Mouse (Mus musculus): ENCODE results near the gene Prkn. TPM values are rescaled to one million over a fixed set of nuclear protein-coding genes. Genes with fewer than 3 reads are reported as not detected.

Gene Prkn
- polyA plus RNA-seq, 2 experiments from 2014 or later: 0.32 TPM; not detected in 1

DNA sequence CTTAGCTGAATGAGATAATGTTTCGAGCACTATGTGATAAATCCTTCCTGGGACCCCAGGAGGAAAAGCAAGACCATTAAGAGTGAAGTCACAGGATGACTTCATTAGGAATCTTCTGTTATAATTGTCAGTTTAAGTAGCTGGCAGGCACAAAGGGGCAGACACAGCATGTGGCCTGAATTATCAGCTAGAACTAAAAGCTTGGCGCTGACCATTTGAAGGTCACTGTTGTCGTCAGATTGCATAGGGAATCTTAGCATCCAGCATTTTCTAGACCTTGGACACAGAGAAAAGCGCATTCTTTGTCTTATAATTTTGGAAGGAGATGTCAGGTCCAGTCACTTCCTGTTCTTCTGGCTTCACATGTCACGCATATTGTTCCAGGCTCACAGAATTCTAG lies 573.5 kb downstream of the Prkn start:
- no peak for ATAC-seq

DNA sequence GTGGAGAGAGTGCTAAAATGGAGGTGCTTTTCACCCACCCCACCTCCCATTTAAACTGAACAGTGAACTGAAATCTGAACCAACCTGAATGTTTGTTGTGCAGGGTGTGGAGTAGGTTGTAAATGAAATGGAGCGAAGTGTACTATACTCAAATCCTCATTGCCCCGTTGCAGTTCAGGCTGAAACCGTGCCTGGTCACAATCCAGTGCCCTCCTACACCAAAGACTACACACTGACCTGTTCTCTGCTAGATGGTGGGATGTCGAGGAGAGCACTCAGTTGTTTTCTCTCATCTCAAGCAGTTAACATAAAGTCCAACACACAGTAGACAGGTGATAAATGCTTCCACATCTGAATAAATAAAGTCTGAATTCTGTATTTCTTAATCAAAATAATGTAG lies 574.1 kb downstream of the Prkn start:
- ATAC-seq: no peak

DNA sequence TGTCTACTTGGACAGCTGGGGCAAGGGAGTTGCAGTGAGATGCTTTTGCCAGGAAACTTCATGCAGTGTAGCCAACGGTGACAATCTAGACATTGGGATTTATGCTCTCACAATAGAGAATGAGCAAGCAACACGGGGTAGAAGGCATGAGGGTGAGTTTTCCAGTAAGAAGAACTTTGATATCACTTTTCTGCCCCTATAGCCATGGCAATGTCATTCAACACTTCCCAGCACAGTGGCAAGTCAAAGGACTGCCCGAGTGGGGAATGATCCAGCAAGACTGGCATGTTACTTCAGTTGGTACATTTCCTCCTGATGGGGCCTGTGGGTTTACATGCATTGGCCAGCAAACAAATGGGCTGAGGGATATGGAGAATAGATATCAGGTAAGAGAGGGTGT lies 577.0 kb downstream of the Prkn start:
- no peak for ATAC-seq

DNA sequence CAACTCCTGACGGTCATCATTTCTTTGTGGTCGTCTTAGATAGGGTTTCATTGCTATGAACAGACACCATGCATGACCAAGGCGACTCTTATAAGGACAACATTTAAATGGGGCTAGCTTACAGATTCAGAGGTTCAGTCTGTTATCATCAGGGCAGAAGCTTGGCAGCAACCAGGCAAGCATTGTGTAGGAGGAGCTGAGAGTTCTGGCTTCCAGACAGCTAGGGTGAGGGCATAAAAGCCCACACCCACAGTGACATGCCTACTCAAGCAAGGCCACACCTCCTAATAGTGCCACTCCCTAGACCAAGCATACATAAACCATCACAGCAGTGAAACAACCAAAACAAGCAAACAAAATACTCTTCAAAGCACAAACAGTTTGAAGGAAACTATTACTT lies 579.3 kb downstream of the Prkn start:
- ATAC-seq: no peak

DNA sequence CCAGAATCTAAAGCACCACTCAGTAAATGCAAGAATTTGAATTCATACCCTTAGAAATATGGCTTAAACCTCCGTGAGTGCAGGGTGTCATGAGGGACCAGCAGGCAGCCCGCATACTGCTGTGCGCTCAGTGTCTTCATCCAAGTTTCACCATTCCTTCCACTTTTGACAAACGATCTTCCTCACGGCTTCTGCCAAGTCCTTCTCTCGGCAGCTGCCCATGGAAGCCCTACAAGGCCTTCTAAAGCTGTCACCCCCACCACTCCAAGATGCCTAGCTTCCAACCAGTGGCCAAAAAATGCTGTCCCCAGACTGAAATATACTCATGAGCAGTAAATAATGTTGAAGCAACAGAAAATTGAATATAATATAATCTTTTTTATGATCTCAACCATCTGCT lies 580.7 kb downstream of the Prkn start:
- no peak for ATAC-seq

DNA sequence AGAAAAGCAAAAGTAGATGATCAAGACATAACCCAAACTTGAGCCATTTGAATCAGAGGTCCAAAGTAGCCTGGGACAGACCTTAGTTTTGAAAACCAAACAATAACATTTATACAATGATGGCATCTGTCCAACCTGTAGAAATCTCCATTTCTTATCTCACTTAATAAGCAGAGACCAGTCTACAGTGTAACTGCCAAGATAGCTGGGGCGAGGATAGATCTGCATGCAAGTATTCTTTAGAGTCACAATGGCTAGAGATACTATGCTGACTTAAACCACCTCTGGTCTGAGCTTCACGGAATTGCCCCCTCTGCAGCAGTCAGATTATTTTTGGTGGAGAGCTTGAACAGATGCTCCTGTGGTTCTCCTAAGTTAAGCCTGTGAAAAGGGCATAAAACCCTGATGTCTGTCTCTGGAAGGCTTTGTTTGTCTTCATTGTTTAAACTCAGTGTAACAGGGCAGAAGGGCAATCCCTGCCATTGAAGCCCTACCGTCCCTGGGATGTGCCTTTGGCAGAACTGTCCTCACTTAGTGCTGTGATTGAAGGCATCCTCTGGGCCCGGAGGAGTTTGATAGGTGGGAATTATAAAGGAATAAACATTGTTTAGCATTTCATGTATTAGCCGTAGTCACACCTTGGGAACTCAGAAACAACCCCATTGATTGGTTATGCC lies 581.2 kb downstream of the Prkn start:
- ATAC-seq: no peak

DNA sequence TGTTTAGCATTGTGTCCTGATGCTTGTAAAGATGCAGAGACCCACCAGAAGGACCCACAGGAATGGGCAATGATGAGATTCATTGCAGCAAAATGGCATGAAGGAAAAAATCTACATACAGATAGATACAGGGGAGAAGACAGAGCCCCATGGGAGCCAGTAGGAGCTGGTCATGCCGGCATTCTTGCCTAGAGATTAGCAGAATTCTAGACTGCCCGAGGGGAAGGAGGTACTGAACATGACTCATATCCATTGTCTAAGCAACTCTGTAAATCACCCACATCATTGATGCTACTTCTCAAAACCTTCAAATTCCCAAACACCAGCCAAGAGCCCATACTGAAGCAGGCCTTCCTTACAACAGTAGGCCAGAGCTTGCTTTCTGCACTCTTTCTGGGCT lies 591.1 kb downstream of the Prkn start:
- no peak for ATAC-seq

DNA sequence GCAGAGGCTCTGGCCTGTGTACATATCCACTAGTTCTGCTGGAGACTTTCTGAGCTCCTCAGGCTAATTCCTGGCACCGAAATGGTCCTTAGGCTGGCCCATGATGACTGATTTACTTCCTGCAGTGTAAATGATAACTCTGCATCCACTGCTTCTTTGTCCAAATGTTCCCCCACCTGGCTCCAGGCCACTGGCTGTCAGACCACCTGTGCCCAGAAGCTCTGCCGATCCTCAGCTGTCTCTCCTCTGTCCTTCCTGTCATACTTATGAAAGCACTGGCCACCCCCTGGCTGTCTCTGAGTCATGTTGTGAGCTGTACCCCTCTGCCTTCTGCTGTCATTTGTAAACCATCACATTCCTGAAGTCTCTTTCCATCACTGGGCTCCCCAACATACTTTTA lies 592.4 kb downstream of the Prkn start:
- ATAC-seq: no peak

DNA sequence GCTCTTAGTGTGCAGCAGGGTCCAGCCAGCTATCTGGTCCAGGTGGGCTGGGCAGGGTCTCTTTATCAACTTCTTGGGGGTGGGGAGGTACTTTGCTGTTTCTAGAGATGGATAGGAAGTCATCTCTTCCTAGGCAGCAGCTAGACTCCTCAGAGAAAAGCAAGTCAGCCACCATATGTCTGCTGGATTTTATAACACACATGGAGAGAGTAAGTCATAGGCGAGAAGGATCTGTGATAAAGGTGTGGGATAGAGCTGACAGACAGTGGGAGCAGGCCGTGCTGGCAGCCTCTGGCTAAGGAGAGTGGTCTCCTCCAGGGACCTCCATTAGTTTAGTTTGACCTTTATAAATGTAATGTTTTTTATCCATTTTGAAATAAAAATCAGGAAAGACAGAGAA lies 622.5 kb downstream of the Prkn start:
- ATAC-seq: no peak

DNA sequence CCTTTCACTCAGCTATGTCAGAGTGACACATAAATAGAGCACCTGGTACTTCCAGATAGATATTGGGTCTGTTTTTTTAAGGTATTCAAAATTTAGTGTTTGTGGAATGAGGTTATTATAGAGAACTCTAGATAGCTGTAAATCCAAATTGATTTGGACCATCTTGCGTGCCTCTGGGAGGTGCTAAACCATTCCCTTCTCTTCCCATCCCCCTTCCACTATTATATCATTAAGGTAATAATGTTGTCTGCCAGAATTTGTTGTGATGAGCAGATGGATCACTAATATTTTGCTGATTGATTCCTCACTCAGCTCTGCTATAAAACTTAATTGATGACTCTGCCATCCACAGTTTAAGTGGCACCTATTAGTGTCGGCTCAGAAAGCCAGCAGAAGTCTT lies 625.9 kb downstream of the Prkn start:
- no peak for ATAC-seq

DNA sequence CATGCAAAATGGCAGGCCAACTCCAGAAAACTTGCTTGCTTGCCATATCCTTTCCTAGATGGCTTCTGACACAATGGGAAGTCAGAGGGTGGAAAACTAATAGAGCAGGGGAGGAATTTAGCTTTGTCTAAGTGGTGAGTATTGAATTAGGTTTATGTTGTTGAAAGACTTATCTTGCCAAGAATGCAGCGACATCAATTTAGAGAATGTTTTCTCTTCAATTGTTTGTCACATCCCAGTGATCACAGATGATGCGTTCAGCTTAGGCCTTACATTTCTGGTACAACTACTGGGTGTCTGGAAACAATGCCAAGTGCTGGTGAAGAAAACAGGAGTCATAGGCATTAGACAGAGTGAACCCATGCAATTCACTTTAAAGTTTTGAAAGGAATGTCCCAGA lies 628.4 kb downstream of the Prkn start:
- ATAC-seq: no peak

DNA sequence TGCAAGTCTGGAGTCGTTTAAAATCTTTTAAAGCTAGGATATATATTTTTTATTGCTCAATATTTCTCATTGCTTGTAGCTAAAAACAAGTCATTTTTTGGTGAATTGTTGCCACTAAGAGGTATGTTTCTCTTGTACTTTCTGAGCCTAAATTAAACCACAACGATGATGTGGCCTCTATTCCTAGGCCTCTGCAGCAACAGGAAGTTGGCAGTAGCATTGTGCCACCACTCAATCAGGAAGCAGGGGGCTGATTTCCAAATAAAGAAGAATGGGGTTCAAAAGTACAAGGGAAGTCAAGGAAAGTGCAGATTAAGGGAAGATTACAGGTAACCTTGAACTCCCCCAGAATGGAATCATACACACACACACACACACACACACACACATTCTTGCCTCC lies 642.8 kb downstream of the Prkn start:
- no peak for ATAC-seq

DNA sequence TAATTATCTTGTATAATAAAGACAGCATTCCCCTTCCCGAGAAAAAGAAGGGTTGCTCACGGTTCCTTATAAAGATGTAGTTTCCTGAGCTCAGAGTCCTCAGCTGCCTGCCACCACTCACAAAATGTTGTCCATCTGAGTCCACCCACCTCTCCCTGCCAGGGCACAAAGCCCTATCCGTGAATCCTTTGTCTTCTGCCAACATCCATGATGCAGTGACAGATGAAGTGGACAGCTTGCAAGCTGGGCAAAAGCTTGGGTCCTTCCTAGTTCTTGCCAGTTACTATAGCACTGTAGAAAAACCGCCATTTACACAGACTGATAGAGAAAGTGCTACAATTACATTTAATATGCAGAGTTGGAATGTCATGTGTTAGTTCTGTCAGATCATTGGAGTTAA lies 649.9 kb downstream of the Prkn start:
- no peak for ATAC-seq

DNA sequence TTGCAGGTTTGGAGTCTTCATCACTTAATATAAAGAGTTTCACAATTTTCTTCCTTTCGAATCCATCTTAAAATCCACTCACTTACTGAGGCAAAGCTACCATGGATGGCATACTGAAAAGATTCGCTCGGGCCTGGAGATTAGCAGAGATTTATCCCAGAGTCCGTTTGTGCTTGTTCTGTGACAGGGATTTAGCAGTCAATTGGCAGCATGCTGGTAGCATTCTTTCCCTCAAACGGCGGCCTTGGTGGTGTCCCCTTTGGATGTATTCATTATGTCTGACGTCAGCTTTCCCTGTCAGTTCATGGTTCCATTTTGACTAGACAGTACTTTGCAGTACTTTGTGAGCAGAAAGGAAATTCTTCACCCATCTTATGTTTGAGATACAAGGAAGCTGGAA lies 662.4 kb downstream of the Prkn start:
- no peak for ATAC-seq

DNA sequence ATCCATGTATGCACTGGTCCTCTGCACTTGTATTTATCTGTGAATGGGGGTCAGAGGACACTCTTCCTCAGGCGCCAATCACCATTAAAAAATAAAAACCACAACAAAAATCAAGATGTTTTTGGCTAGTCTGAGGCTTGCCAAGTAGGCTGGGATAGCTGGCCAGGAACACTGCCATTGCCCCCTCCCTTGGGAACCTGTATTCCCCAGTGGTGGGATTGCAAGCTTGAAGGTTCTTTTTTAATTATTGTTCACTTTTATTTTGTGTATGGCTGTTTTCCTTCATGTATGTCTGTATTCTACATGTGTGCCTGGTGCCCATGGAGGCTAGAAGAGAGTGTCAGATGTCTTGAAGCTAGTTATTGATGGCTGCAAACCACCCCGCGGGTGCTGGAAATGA lies 664.3 kb downstream of the Prkn start:
- ATAC-seq: no peak

DNA sequence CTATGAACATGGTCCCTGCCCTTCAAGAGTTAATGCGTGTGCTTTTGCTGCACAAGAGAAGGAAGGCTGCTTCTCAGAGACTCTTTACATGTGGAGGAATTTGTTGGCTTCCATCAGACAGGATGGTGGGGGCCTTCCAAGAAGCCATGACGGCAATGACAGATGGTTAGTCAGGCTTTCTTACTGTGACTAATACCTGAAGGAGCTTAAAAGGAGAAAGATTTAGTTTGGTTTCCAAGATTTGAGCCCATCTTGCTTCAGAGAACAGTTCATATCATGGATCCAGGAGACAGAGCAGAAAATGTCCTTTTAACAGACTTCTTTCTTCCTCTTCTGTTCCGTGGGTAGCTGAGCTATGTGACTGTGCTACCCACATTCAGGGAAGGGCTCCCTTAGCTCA lies 666.9 kb downstream of the Prkn start:
- ATAC-seq: no peak

DNA sequence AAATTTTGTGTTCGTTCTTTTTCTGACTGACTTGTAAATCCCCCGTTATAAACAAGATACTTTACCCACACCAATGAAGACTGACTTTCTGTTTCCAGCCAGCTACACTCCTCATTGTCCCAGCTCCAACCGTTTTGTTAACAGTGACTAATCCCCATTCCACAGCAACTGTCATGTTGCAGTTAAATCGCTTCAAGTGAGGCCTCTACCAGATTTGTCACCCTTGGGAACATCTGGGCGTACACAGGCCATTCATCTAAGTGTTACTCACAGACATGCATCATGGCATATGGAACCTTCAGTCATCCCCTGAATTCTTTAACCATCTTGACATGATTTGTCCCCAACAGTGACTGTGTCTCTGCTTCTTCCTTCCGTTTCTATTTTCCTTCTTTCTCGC lies 669.9 kb downstream of the Prkn start:
- ATAC-seq: no peak

DNA sequence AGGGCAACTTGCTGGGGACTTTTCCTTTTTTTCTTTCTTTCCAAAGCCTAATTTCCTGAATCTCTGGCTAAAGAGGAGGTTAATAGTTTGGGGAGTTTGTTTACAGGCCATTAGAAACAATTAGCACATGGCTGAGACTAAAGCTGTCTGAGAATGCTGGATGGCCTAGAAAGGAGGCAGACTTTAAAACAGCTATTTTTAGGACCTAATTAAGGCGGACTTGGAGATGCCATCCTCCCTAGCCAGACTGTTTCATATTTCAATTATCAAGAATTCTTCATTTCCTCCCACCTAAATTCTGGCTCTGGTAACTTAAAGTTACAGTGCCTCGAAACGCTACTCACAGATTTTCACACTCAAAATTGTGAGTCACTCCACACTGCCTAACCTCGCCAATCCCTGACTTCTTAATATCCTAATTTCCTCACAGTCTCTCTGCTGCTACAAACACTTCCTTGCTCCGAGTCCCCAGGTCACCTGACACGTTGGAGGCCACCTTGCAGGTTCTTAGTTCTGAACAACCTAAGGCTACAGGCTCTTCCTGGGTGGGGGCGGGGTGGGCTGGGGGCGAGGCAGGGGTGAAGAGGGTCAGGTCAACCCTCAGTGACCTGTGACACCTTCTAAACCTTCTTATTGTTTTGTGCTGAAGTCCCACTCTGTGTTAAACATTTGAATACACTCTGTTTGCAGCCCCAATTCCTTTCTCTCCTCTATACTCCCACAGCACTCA lies 674.0 kb downstream of the Prkn start:
- no peak for ATAC-seq

DNA sequence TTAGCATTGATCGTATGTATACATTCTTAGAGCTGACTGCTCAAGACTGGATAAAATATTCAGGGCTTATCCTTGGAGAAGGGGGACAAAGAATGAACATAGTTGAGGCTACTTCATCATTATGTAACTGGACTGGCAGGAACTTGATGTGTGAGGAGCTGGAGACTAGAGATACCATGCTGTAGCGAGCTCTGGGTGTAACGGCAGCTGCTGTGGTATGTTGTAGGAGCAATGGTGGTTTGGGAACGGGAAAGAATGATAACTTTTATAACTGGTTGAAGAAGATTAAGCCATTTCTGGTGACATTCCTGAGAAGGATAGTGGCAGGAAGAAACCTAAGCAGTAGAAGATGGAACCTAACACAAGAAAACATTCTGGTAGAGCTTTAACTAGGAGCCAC lies 675.4 kb downstream of the Prkn start:
- no peak for ATAC-seq

DNA sequence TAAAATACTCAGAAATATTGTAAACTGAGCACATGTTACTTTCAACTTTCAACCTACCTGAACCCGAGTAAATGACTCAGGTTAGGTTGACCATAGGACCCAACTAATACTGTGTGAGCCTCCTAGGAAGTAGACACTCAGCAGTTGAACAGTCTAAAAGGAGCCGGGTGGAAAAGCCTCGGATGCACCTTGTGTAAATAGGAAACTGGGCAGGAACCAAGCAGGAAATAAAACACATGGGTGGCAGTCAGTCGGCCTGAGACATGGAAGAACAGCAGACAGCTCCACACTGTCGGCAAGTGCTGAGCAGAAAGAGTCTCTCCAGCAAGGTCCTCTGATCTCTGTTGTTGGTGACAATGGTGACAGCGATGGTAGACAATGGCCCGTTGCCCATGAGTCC lies 676.0 kb downstream of the Prkn start:
- ATAC-seq: no peak

DNA sequence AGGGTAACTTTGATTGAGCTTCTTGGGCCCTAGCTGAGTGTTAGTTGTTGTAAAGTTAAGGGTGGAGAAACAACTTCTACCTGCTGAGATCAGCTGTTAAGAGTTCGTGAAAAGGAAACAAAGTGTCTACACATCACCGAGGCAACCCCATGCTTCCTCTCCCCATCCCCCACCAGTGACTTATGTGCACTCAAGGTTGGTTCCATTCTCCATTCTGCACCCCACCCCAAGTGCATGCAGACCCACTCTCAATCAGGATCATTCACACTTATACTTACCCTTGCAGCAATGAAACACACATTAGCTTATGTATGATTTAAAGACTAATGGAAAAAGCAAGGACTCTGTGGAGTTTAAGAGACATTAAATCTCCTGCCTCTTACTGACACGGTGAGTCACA lies 691.9 kb downstream of the Prkn start:
- no peak for ATAC-seq

DNA sequence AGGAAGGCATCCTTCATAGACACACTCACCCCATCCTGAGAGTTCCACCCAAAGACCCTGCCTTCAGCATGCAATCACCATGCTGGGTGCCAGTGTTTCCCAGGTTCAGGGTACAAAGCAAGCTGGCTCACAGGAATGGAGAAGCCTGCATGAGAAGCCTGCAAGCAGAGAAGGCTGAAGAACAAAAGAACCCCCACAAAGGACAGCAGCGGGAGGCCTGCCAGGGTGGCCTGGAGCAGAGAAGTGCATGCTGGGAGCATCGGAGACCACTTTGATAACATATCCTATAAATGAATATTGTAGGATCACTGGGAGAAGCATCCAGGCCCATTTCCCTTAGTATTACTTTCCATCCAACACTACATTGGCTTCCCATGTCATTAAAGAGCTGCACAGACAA lies 692.6 kb downstream of the Prkn start:
- ATAC-seq: no peak

DNA sequence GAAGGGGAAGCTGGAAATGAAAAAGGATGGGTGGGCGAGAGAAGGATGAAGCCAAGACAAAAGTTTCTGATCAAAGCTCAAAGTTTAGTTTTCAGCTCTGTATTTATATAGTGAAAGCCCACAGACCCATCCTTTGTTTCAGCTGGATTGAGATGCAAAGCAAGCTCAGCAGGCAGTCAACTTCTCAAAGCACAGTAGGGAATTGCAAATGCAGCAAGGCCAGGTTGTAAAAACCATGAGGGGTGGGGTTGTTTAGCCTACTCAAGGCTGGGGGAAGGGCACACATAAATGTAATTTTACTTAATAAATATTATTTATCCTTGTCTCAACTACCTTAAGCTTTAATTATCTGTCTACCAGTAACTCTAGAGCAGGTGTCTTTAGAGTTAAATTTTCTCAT lies 693.7 kb downstream of the Prkn start:
- ATAC-seq: no peak

DNA sequence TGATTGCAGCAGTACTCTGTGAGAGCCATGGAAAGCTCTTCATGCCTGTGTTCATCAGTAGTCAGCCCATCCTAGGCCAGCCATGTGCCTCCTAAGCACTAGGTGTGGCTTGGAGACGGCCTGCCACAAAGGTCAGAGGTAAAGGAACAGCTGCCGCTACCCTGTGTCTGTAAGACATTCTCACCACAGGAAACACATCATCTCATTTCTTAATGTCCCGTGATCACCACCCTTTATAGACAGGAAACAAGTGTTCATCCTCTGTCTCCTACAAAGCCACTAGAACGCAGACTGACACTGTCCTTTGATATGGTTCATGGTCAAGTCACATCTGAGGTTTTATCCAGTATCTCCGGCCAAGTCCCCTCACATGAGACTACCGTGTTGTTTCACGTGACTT lies 698.6 kb downstream of the Prkn start:
- no peak for ATAC-seq
